ENCODE assay signal across 27 mouse cellular contexts in genomic region chr11:36145057-36145456, GRCm38 (mm10).
A peak's percentile ranks its signal among the peaks of the same experiment; 100 is the strongest.
DNase-seq lines count a peak whose midpoint lies in the region; ATAC-seq and TF ChIP-seq lines count a peak whose summit lies in the region.
"Had no signal": no experiment of that assay in that cellular context is flagged by ENCODE, and none has a peak within 500 bp of the region (broad histone marks: within the 10 kb centered on the region; RNA-seq: fewer than 3 reads in every experiment).

No protein-coding gene starts in this region.

- no peak for TF ChIP-seq POLR2A in MEL (IDR thresholded peaks at IDR 0.05; ENCODE audit: control insufficient read depth in 1 of 2, insufficient read depth in 1 of 2, low read depth in 1 of 2, low read length in 2 of 2, poor library complexity in 1 of 2)

- DNase-seq in heart, adult 11 months, result peak; percentile 49
- DNase-seq in heart, adult 18-20 months, result no peak
- DNase-seq in liver, embryonic 11.5 days (ENCODE audit: low spot score), result peak; percentile 28
- DNase-seq in MEL (ENCODE audit: low read depth, low spot score) (no peak), ZHBTc4 (ENCODE audit: low read depth, low spot score) (peak; percentile 22)
- DNase-seq in cerebellum, postnatal 10 days, result no peak
- no peak for DNase-seq in layer of hippocampus, postnatal 36 days
- DNase-seq: adrenal gland, adult 8-10 months; adrenal gland, postnatal 14 days; adrenal gland, postnatal 36 days; B cell, adult 2 months; cerebellum, adult 11-12 months; cerebellum, adult 2 months; cerebellum, adult 9-10 months; cerebellum, postnatal 14 days; cerebellum, postnatal 36 days; embryo, embryonic 11 days had no signal

- ATAC-seq in liver, embryonic 11.5 days (replicated peaks; ENCODE audit: low FRiP score), result no peak
- no peak for ATAC-seq in liver, embryonic 12.5 days
- ATAC-seq: activated CD4-positive, CD25-positive, alpha-beta regulatory T cell, adult 4 months; forebrain, embryonic 14.5 days; forebrain, embryonic 16.5 days; Patski had no signal

- no peaks in the 10 kb centered on the region for H3K79me2 ChIP-seq in MEL (ENCODE audit: control insufficient read depth, insufficient read depth, low read length, poor library complexity)

- no peaks in the 10 kb centered on the region for H3K36me3 ChIP-seq in liver, embryonic 11.5 days (ENCODE audit: control insufficient read depth, insufficient read depth, low read length)
- no peaks in the 10 kb centered on the region for H3K36me3 ChIP-seq in liver, embryonic 12.5 days
- no peaks in the 10 kb centered on the region for H3K36me3 ChIP-seq in MEL (ENCODE audit: control insufficient read depth in 1 of 2, insufficient read depth in 2 of 2, low read length in 2 of 2)
- H3K36me3 ChIP-seq: embryonic facial prominence, embryonic 13.5 days; embryonic facial prominence, embryonic 15.5 days; forebrain, embryonic 10.5 days; forebrain, embryonic 12.5 days had no signal

- H3K9ac ChIP-seq in liver, embryonic 11.5 days (ENCODE audit: low read depth, low read length), result no peak overlapping the region
- H3K9ac ChIP-seq in liver, embryonic 12.5 days, result no peak overlapping the region
- no peak overlapping the region for H3K9ac ChIP-seq in MEL (ENCODE audit: control insufficient read depth, low read depth, low read length, poor library complexity, severe bottlenecking)
- H3K9ac ChIP-seq: embryonic facial prominence, embryonic 13.5 days; embryonic facial prominence, embryonic 15.5 days; forebrain, embryonic 12.5 days had no signal

- TF ChIP-seq CTCF in MEL (IDR thresholded peaks at IDR 0.05 in 2 of 3, conservative IDR thresholded peaks at IDR 0.05 in 1 of 3; ENCODE audit: control insufficient read depth in 1 of 3, insufficient read depth in 1 of 3, low read depth in 2 of 3, low read length in 3 of 3, poor library complexity in 1 of 3, severe bottlenecking in 1 of 3), result no peak

- H3K4me2 ChIP-seq in liver, embryonic 11.5 days, result no peak overlapping the region
- no peak overlapping the region for H3K4me2 ChIP-seq in liver, embryonic 12.5 days
- H3K4me2 ChIP-seq: embryonic facial prominence, embryonic 13.5 days; embryonic facial prominence, embryonic 15.5 days; forebrain, embryonic 12.5 days had no signal

- TF ChIP-seq RAD21 in MEL (IDR thresholded peaks at IDR 0.05; ENCODE audit: low read depth, low read length), result no peak

- H3K4me1 ChIP-seq in liver, embryonic 11.5 days (replicated peaks; ENCODE audit: control insufficient read depth, insufficient read depth, low read length), result no peaks in the 10 kb centered on the region
- H3K4me1 ChIP-seq in liver, embryonic 12.5 days, result no peaks in the 10 kb centered on the region
- H3K4me1 ChIP-seq in MEL (ENCODE audit: control insufficient read depth in 1 of 2, insufficient read depth in 2 of 2, low read length in 2 of 2), result no peaks in the 10 kb centered on the region
- H3K4me1 ChIP-seq: embryonic facial prominence, embryonic 13.5 days; embryonic facial prominence, embryonic 15.5 days; forebrain, embryonic 12.5 days had no signal

- TF ChIP-seq EP300 in MEL (IDR thresholded peaks at IDR 0.05; ENCODE audit: low read depth in 1 of 2, low read length in 2 of 2), result no peak

- no peaks in the 10 kb centered on the region for H3K27me3 ChIP-seq in liver, embryonic 11.5 days (replicated peaks; ENCODE audit: control insufficient read depth, insufficient read depth, low read length)
- no peaks in the 10 kb centered on the region for H3K27me3 ChIP-seq in liver, embryonic 12.5 days (replicated peaks)
- H3K27me3 ChIP-seq in MEL (ENCODE audit: control insufficient read depth in 1 of 2, insufficient read depth in 2 of 2, low read length in 2 of 2), result no peaks in the 10 kb centered on the region
- H3K27me3 ChIP-seq: embryonic facial prominence, embryonic 13.5 days; embryonic facial prominence, embryonic 15.5 days; forebrain, embryonic 12.5 days had no signal

- WGBS in liver, embryonic 11.5 days, result 71% methylated on average over 12 of the region's 12 CpGs
- 70% methylated on average over 12 of the region's 12 CpGs for WGBS in liver, embryonic 12.5 days (ENCODE audit: insufficient replicate concordance)

- no peak overlapping the region for H3K27ac ChIP-seq in liver, embryonic 11.5 days (ENCODE audit: low read depth, low read length)
- H3K27ac ChIP-seq in liver, embryonic 12.5 days, result no peak overlapping the region
- H3K27ac ChIP-seq in MEL (ENCODE audit: control insufficient read depth, low read depth, low read length), result no peak overlapping the region
- H3K27ac ChIP-seq: embryonic facial prominence, embryonic 13.5 days; embryonic facial prominence, embryonic 15.5 days; forebrain, embryonic 10.5 days; forebrain, embryonic 12.5 days had no signal

- no peak overlapping the region for H3K4me3 ChIP-seq in liver, embryonic 11.5 days (ENCODE audit: low read depth, low read length)
- no peak overlapping the region for H3K4me3 ChIP-seq in liver, embryonic 12.5 days
- no peak overlapping the region for H3K4me3 ChIP-seq in MEL (ENCODE audit: control insufficient read depth in 1 of 2, insufficient read depth in 1 of 2, low read depth in 2 of 2, low read length in 2 of 2)
- H3K4me3 ChIP-seq: embryonic facial prominence, embryonic 13.5 days; embryonic facial prominence, embryonic 15.5 days; erythroblast, embryonic 14.5 days; forebrain, embryonic 10.5 days; forebrain, embryonic 12.5 days had no signal

- no peaks in the 10 kb centered on the region for H3K9me3 ChIP-seq in liver, embryonic 11.5 days (ENCODE audit: control insufficient read depth, low read length)
- H3K9me3 ChIP-seq in liver, embryonic 12.5 days (replicated peaks), result no peaks in the 10 kb centered on the region
- H3K9me3 ChIP-seq in MEL (replicated peaks; ENCODE audit: insufficient read depth, low read length), result no peaks in the 10 kb centered on the region
- H3K9me3 ChIP-seq: embryonic facial prominence, embryonic 13.5 days; embryonic facial prominence, embryonic 15.5 days; forebrain, embryonic 10.5 days; forebrain, embryonic 12.5 days had no signal

TF ChIP-seq in MEL, 35 proteins besides CTCF, POLR2A, EP300 and RAD21:
- TF ChIP-seq MAFK (IDR thresholded peaks at IDR 0.05; ENCODE audit: borderline replicate concordance, low read depth, low read length) (peak; percentile 84), MXI1 (IDR thresholded peaks at IDR 0.05; ENCODE audit: low read depth, low read length) (no peak), POLR2AphosphoS2 (IDR thresholded peaks at IDR 0.05; ENCODE audit: low read length) (no peak)

Comparison
In these comparisons a context has a peak if more than half of its experiments do, and no peak if none do; other contexts are left out.
1. DNase-seq: peak in heart, adult 11 months (single experiment), liver, embryonic 11.5 days (single experiment) and ZHBTc4 (single experiment); none in heart, adult 18-20 months (0 of 2), MEL (single experiment), cerebellum, postnatal 10 days (0 of 2) and layer of hippocampus, postnatal 36 days (0 of 2).